Mouse (Mus musculus) megakaryocyte, embryonic 14.5 days (primary cell): ENCODE data around the gene Pcdh19.
"Not testable (repeated sequence)": the region's sequence is repeated elsewhere in the genome, so short reads cannot be mapped to it uniquely, and the experiment has no call there.

Source experiments
- FLI1 ChIP-seq: IDR thresholded peaks from 2 replicates; pipeline ENCODE4 v1.6.1; 2012; ENCODE audit warnings: low read length, inconsistent platforms, mixed read lengths
- GATA1 ChIP-seq: IDR thresholded peaks from 3 replicates; pipeline ENCODE4 v1.6.1; 2012; ENCODE audit warnings: mixed read lengths, low read length, inconsistent platforms, borderline replicate concordance

DNA sequence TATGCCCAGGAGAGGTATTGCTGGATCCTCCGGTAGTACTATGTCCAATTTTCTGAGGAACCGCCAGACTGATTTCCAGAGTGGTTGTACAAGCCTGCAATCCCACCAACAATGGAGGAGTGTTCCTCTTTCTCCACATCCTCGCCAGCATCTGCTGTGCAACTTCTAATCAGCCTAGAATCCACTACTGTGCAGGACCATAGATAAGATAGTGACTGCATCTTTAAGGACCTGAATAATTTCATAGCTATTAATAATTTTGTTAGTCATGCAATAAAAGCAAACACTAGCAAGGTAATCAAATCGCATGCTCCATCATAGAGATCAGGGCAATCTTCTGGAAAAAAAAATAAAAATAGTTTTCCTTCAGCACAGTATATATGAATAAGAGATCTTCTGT lies 9.1 kb upstream of the Pcdh19 start:
- TF ChIP-seq GATA1, FLI1: not testable (repeated sequence)
